Mouse (Mus musculus) large intestine, adult 2 months (tissue): Measurements from ENCODE around the gene Fastk. TPM values are rescaled to one million over a fixed set of nuclear protein-coding genes. Genes with fewer than 3 reads are reported as not detected.
"Not testable (repeated sequence)": the region's sequence is repeated elsewhere in the genome, so short reads cannot be mapped to it uniquely, and the experiment has no call there.

ENCODE experiments used
- DNase-seq: peaks from one replicate; pipeline ENCODE4 v3.0.0-alpha.2; 2012; ENCODE audit warnings: low read depth, low spot score
- WGBS: fragments of 180-500 bp; shearing (Covaris S2); methylation state at CpG from one replicate; pipeline ENCODE4 v1.1.7; 2018; 5-methylcytosine and 5-hydroxymethylcytosine counted together
- polyA plus RNA-seq: library from polyadenylated mRNA; depleted of rRNA; stranded (reverse); fragments of >200 nt; gene quantifications from 2 replicates; pipeline ENCODE4 v1.2.3, GENCODE M21; 2012

Gene Fastk
- polyA plus RNA-seq, 1 experiment: 185 TPM

GRCm38 (mm10) chr5:24424861-24425411 is 20.2 kb downstream of the Fastk start:
- WGBS: 1% methylated on average over 59 of the region's 60 CpGs
- DNase-seq: no peak

GRCm38 (mm10) chr5:24424004-24424781 is 20.9 kb downstream of the Fastk start:
- 4% methylated on average over 21 of the region's 21 CpGs for WGBS
- DNase-seq: no peak

DNA sequence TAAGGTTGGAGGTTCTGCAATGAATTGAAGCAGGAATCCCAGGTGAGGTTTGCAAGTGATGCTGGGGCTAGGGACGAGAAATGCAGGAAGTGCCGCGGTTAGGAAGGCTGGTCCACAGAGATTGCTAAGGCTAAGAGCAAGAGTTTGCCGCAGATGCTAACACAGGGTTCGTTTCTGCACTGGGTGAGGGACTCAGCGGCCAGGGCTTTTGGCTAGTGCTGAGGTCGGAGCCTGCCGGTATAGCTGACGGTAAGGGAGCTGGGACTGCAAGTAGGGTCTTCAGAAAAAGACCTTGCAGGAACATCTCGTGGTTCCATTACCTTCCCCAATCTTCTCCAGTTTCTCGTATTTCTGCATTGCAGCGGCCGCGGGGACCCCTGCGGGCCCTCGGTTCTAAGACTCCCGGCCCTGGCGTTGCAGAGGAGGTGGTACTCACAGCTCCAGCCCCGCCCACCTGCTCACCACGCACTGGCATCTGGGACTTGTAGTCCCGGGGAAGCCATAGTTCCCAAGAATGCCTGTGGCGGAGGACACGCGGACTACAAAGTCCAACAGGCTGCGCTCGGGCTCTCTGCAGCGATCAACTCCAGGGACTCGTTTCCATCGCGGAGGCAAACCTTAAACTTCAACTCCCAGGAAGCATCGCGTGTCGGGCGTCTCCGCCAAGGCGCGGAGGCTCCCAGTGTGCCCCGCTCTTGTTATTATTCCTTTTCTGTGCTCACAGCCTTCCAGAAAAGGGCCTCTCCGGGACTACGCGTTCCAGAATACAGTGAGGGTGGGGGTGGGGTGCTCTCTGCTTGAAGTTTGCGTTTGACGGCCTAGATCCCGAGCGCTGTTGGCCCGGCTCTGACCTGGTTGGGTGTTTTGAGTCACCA is 21.7 kb downstream of the Fastk start, which contains the start of the genes Cdk5 and Slc4a2:
TSS of gene Cdk5 (minus strand) at position 402 of the 875 bp plus-strand sequence.
TSS of gene Slc4a2 (plus strand) at position 709 of the 875 bp plus-strand sequence.
- peak; percentile 98 for DNase-seq
- WGBS: under 1% methylated on average over 46 of the region's 46 CpGs

GRCm38 (mm10) chr5:24420381-24420780 is 24.7 kb downstream of the Fastk start:
- no peak for DNase-seq
- WGBS: 94% methylated on average over 9 of the region's 9 CpGs

DNA sequence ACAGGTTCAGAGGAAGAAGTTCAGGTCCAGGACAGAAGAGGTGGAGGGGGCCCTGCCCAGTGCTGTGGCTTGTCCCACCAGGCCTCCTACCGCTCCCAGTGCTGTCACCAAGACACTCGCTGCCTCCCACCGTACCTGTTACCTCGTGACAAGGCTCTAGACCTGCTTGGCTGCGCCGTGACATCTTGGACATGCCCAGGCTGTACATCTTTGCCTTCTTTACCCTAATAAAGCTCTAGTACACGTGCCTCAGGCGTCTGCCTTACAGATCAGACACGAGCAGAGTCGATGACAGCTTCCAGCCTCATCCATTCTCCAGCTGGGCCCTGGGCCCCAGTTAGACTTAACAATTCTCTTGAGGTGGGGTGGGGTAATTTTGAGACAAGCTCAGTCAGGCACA is 27.5 kb downstream of the Fastk start:
- DNase-seq: no peak
- 95% methylated on average over 10 of the region's 10 CpGs for WGBS

GRCm38 (mm10) chr5:24416222-24416736 is 28.8 kb downstream of the Fastk start:
- no peak for DNase-seq
- 6% methylated on average over 21 of the region's 21 CpGs for WGBS

- WGBS: 76% methylated on average over 13 of the region's 13 CpGs
- no peak for DNase-seq
Observed at GRCm38 (mm10) chr5:24413938-24414337, 31.1 kb downstream of the Fastk start.

DNA sequence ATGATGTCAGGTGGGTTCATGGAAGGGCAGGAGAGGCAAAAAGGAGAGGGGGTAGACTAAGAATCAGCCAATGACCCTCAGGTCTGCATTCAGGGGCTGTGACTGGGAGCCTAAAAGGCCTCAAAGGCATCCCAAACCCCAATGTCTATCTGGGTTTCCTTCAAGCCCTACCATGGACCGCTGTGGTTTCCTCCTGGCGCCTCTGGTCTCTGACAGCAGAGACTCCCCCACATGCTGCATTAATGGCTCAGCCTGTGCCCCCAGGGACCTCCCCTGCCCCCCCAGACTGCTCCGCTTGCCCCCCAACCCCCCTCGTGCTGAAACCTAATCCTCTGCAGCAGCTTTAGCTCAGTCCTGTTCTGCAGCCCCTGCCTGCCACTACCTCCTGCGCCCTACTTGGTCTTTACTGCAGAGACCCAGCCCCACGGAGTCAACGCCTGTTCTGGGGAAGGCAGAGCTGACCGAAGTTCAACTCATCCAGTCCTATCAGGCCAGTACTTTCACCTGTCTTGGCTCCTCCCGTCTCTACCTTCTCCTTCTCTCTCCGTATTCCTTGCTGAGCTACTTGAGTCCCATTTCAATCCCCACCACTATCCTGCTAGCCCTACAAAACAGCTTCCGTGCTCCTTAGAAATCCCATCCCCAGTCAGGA is 31.9 kb downstream of the Fastk start, which contains the start of gene Asic3:
TSS of gene Asic3 (plus strand) at position 351 of the 652 bp plus-strand sequence.
- no peak for DNase-seq
- 33% methylated on average over 11 of the region's 11 CpGs for WGBS

GRCm38 (mm10) chr5:24412063-24412462 is 33.0 kb downstream of the Fastk start:
- DNase-seq: no peak
- WGBS: 80% methylated on average over 2 of the region's 2 CpGs

DNA sequence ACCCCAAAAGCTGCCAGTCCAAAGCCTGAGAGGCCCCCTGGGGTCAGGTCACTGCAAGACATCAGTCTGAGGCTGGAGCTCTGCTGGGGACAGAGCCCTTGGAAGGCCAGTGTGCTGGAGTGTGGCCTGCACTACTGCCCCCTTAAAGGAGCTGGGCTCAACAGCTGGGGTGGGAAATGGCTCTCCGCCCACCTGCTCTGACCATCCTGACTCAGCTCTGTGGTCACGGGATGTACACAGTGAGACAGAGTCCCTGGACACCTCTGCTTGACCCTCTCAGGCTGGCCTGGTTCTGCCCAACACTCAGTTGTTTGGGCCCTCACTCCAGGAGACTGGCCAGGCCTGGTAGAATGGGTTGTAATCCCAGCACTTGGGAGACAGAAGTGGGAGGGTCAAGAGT is 35.6 kb downstream of the Fastk start:
- 80% methylated on average over 2 of the region's 2 CpGs for WGBS
- no peak for DNase-seq

DNA sequence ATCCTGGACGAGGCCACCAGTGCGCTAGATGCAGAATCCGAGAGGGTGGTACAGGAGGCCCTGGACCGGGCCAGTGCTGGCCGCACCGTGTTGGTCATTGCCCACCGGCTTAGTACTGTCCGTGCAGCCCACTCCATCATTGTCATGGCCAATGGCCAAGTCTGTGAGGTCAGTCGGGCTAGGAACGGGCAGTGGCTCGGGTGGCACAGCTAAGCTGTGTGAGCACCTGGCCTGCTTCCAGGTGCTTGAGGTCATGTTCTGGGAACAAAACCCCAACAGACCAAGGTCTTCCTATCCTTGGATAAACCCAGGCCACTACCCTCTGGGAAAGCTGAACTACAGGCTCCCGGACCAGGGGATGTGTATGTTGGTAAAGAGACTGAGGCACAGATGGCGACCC is 36.4 kb downstream of the Fastk start:
- WGBS: 91% methylated on average over 13 of the region's 13 CpGs
- DNase-seq: no peak

DNA sequence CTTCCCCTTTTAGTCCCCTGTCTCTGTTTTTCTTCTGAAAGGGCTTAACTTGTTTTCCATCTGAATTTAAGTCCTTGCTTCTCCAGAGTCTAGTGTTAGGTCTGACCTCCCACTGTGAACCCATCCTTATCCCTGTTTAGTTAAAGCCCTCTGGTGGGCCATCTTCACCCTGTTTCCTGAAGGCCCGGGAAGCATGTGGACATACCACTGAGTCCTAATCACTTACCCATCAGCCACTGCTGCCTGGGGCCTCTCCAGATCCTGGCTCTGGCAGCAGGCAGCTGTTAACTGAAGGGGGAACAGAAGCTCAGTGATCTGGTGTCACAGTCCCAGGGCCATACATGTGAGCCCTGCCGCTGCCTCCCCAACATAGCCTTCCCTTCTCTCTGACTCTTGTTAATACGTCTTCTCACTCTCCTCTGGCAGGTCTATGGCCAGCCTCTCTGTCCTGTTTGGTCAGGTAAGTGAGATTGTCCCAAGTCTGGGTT is 39.7 kb downstream of the Fastk start:
- no peak for DNase-seq
- 76% methylated on average over 3 of the region's 3 CpGs for WGBS

DNA sequence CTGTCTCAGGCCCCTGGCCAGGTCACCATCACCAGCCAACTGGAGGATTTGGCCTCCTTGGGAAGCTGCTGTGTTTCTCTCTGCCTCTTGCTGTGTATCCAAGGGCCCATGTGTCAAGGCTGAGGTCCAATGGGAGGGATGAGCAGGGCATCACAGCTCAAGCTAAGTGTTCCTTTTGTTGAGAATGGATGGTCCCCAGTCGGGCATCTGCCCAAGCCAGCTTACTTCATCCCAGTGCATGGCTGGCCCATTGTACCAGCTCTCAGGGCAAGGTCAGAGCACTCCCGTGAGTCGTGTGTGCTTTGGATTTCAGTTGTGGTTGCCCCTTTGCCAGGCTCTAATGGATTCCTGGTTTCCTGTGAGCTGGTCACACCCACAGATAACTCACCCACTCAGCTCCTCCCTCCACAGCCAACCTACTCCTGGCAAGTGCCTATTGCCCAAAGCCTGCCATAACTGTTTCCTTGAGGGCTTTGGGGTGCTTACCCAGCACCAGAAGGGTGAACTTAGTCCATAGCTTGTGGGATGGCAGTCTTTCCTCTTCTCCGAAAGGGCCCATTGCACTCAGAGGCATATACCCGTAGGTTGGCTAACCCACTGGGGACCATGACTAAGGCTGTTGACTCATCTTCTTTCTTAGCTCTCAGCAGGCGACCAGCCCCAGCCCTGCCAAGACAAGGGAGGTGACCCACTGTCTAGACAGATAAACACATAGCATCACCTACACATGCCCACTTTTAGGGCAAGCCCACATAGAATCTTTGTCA is 40.3 kb downstream of the Fastk start:
- WGBS: 82% methylated on average over 6 of the region's 6 CpGs
- no peak for DNase-seq

GRCm38 (mm10) chr5:24401969-24402368 is 43.1 kb downstream of the Fastk start:
- no peak for DNase-seq
- WGBS: 82% methylated on average over 9 of the region's 9 CpGs

DNA sequence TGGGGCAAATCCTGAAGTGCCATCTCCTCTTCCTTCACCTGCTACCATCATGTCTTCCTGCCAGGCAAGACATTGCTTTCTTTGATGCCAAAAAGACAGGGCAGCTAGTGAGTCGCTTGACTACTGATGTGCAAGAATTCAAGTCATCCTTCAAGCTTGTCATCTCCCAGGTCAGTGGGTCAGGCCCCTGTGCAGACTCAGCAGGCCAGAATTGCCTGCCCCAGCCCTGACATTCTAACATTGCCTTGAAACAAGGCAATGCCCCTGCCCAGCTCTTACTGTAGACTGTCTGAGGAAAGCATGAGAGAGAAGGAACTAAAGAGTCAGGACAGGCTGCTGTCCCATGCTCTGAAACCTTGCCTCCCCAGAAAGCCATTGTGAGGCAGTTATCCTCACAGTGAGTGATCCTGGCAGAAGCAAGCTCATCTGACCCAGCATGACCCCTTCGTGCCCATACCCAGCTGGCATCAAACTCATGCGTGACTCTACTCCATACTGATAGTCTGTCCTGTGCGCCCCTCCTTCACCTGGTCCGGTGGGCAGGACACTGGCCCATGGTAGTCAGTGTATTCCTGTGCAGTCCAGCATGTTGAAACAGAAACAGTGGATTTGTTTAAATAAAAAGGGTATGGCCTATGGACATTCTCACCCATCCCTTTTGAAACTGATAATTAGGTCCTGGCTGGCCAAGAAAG is 44.0 kb downstream of the Fastk start:
- no peak for DNase-seq
- WGBS: 92% methylated on average over 5 of the region's 5 CpGs

- no peak for DNase-seq
- WGBS: 95% methylated on average over 11 of the region's 11 CpGs
Observed at GRCm38 (mm10) chr5:24400362-24400761, 44.7 kb downstream of the Fastk start.

- 85% methylated on average over 10 of the region's 10 CpGs for WGBS
- no peak for DNase-seq
Observed at GRCm38 (mm10) chr5:24399686-24400085, 45.4 kb downstream of the Fastk start.

DNA sequence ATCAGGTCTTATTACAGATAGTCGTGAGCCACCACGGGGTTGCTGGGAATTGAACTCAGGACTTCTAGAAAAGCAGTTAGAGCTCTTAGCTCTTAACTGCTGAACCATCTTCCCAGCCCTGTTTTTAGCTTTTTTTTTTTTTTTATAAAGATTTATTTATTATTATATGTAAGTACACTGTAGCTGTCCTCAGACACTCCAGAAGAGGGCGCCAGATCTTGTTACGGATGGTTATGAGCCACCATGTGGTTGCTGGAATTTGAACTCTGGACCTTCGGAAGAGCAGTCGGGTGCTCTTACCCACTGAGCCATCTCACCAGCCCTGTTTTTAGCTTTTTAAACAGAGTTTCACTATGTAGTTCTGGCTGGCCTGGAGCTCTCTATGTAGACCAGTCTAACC is 48.8 kb downstream of the Fastk start:
- 75% methylated on average over 6 of the region's 6 CpGs for WGBS
- DNase-seq: not testable (repeated sequence)
